Mouse (Mus musculus) thymus, postnatal 14 days (tissue): ENCODE data around the gene Abcc4.
"Not testable (repeated sequence)": the region's sequence is repeated elsewhere in the genome, so short reads cannot be mapped to it uniquely, and the experiment has no call there.

Experiments
- DNase-seq: peaks from one replicate; pipeline ENCODE4 v3.0.0; 2021

The Abcc4 gene

GRCm38 (mm10) chr14:118572688-118573245 is 133.3 kb downstream of the Abcc4 start:
- no peak for DNase-seq

- DNase-seq: no peak
These were observed 136.4 kb downstream of the Abcc4 start for GRCm38 (mm10) chr14:118569586-118569985.

- no peak for DNase-seq
These were observed 137.8 kb downstream of the Abcc4 start for GRCm38 (mm10) chr14:118568116-118568673.

- no peak for DNase-seq
These were observed 139.2 kb downstream of the Abcc4 start for GRCm38 (mm10) chr14:118566809-118567208.

GRCm38 (mm10) chr14:118566214-118566688 is 139.8 kb downstream of the Abcc4 start:
- no peak for DNase-seq

- DNase-seq: no peak
These were observed 140.3 kb downstream of the Abcc4 start for GRCm38 (mm10) chr14:118565696-118566095.

- no peak for DNase-seq
These were observed 142.4 kb downstream of the Abcc4 start for GRCm38 (mm10) chr14:118563570-118563969.

- DNase-seq: no peak
These were observed 153.0 kb downstream of the Abcc4 start for GRCm38 (mm10) chr14:118552901-118553475.

- DNase-seq: no peak
These were observed 153.6 kb downstream of the Abcc4 start for GRCm38 (mm10) chr14:118552390-118552789.

- peak; percentile 29 for DNase-seq
These were observed 154.2 kb downstream of the Abcc4 start for GRCm38 (mm10) chr14:118551725-118552285.

GRCm38 (mm10) chr14:118551061-118551724 is 154.8 kb downstream of the Abcc4 start:
- DNase-seq: no peak

GRCm38 (mm10) chr14:118544493-118544892 is 161.5 kb downstream of the Abcc4 start:
- DNase-seq: no peak

GRCm38 (mm10) chr14:118542947-118543346 is 163.1 kb downstream of the Abcc4 start:
- DNase-seq: no peak

GRCm38 (mm10) chr14:118531539-118531938 is 174.5 kb downstream of the Abcc4 start:
- no peak for DNase-seq

- DNase-seq: no peak
These were observed 191.6 kb downstream of the Abcc4 start for GRCm38 (mm10) chr14:118514280-118515031.

- not testable (repeated sequence) for DNase-seq
These were observed 194.3 kb downstream of the Abcc4 start for GRCm38 (mm10) chr14:118511715-118512114.

GRCm38 (mm10) chr14:118510793-118511192 is 195.2 kb downstream of the Abcc4 start:
- DNase-seq: no peak

GRCm38 (mm10) chr14:118510216-118510615 is 195.8 kb downstream of the Abcc4 start:
- DNase-seq: no peak

GRCm38 (mm10) chr14:118507829-118508228 is 198.2 kb downstream of the Abcc4 start:
- DNase-seq: no peak

- no peak for DNase-seq
These were observed 199.3 kb downstream of the Abcc4 start for GRCm38 (mm10) chr14:118506591-118507146.

GRCm38 (mm10) chr14:118496767-118497166 is 209.3 kb downstream of the Abcc4 start:
- no peak for DNase-seq

GRCm38 (mm10) chr14:118495458-118495857 is 210.6 kb downstream of the Abcc4 start:
- no peak for DNase-seq
